Mouse (Mus musculus) thymus, postnatal 0 days (tissue): ENCODE results near the gene Spred2. TPM values are rescaled to one million over a fixed set of nuclear protein-coding genes. Genes with fewer than 3 reads are reported as not detected.
A peak's percentile ranks its signal among the peaks of the same experiment; 100 is the strongest.

Experiments
- DNase-seq: peaks from one replicate; pipeline ENCODE4 v3.0.0-alpha.2; 2015; ENCODE audit warnings: low spot score
- polyA plus RNA-seq: library from polyadenylated mRNA; unstranded; fragments of >200 nt; fragmentation: Nextera tagmentation; extraction: Ambion mirVana; gene quantifications from 2 replicates; pipeline ENCODE4 v1.2.1, GENCODE M21; 2015

The Spred2 gene
- polyA plus RNA-seq, 1 experiment from 2014 or later = 6.4 TPM

DNA sequence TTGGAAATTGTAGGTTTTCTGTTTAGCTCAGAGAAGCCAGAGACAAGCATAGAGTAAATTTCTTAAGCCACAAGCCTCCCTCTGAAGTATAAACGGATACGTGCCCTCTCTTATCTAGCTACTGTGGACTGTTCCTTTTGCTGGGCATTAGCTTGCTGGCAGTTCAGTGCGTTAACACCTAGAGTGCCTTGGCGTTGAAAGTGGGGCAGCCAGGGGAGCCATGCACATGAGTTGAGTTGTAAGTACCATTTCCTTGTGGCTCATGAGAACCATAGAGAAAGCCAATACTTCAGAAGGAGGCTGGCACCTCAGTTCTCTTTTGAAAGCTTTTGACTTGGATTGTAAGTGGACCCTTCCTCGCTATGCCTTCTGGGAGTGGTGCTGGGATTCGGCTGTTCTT lies 58.6 kb downstream of the Spred2 start:
- DNase-seq = no peak

DNA sequence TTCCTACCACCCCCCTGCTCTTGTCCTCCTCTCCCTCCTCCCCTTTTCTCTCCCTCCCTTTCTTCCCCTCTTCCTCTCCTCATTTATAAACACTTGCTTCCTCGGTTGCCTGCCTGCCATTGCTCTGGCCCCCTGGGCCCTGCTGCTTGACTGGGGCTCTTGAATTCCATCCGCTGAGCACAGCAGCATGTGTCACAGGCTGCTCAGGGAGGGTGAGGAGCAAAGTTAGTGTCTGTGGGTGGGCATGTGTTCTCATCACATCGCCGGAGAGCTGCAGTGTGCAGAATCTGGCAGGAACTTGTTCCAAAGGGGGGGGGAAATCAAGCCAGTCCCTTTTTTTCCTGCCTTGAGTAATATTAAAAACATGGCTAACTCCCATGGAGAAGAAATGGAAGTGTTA lies 59.1 kb downstream of the Spred2 start:
- DNase-seq = no peak

DNA sequence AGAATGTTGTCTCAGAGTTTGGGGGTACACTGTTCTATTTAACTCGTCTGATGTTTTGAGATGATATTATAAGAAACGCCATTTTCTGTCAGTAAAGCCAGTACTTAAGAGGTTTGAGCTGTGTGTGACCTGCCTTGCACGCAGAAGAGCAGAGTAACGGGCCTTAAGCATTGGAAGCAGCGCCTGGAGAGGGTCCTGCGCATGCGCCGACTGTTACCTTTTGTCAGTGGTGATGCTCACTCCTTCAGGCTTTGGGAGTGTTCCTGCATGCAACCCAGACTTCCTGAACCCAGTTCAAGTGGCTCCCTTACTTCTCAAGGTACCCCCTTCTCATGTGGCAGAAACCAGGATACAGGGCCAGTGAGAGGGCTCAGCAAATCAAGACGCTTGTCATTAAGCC lies 59.9 kb downstream of the Spred2 start:
- DNase-seq = no peak

DNA sequence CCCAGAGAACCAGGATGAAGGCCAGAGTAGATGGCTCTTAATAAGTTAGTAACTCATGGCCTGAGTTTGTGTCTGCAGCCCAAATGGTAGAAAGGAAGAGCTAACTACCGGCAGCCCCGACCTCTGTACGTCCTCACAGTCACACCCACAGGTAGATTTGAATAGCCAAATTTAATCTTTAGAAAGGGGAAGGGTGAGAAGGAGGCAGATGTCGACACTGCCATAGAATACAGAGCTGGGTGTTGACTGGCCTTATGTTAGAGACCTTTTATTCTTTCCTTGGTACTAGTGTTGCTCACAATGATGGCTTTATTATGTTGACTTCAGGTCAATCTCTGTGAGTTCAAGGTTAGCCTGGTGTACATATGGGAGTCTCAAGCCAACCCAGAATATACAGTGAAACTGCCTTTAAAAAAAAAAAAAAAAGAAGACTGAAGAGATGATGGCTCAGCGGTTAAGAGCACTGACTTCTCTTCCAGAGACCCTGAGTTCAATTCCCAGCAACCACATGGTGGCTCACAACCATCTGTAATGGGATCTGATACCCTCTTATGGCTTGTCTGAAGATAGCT lies 61.2 kb downstream of the Spred2 start:
- DNase-seq = no peak

DNA sequence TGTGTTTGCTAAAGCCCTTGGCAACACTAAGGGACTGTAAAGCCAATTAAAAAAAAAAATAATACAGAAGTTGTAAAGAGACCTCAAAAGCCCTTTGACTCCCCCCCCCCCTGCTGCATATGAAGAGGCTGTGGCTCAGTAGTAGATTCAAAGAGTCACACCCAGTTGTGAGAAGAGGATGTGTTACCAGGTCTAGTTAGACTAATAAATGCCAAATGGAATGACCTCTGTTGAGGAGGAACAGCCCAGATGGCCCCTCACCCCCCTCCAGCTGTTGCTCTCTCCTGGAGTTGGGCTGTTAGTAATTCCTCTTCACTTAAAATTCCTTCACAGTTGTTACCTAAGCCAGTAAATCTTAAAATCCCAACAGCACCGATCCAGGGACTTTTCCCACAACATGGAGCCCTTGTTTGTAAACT lies 62.3 kb downstream of the Spred2 start:
- DNase-seq = no peak

DNA sequence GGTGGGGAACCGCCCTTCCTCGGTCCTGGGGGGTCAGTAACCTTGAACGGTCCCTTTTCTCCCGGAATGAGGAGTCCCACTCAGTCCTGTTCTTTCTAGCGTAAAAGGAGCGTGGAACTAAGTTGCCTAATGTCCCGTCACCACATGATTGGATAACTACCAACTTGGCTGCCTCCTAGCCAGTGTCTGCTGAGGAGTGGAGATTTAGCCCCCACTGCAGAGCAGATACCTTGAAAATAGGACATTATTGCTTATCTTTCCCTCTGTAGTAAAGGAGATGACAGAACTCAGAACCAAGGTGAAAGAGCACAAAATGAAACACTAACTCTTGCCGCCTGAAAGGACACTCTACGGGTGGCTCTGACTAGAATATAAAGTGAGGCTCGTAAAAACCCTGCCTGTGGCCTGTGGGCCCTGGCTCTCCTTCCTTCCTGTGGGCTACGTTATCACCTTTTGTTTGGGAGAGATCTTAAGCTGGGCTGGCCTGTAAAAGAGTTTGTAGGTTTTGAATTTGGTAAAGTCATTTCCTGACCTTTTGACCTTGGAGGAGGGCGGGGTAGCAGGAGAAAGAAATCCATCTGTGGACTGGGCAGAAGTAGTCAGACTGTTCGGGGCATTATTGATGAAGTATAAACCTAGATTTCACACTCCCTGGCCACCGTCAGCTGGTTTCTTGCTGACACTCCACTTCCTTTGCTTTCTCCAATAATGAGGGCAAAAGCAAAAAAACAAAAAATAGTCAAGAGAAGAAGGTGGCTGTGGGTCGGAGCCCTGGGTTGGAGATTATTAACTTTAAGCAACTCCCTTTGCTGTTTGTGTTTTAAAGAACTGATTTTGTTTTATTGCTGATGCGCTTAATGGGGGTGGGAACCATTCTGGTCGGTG lies 62.9 kb downstream of the Spred2 start:
- DNase-seq = no peak

DNA sequence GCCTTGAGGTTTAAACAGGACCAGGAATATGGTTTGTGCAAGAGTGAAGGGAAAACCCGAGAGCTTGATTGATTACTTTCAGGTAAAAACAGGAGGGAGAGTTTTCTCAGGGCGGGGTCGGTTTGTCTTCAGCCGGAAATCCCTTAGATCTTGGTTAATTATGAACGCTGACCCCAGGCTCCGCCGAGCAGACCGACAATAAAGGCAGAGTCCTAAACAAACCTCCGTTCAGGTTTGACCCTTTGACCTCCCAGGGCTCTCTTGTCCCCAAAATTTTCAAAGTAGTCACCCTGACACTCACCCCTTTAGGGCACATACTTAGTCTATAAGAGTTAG lies 63.5 kb downstream of the Spred2 start:
- DNase-seq = no peak

DNA sequence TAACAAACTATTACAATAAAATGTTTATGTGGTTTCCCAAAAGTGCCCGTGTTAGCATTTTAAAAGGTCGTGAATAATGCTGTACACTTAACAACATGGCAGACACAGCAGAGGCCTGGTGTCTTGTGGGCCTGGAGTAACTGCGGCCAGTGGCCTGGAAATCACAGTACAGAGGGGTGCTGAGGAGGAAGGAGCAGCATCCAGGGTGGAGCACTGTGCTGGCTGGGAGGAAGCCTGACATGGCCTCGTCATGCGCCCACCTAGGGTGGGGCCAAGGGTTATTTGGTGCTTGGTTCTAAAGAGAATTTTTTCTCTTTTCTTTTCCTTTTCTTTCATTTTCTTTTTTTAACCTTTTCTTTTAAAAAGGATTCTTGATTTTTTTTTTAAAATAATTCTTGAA lies 64.0 kb downstream of the Spred2 start:
- no peak for DNase-seq

DNA sequence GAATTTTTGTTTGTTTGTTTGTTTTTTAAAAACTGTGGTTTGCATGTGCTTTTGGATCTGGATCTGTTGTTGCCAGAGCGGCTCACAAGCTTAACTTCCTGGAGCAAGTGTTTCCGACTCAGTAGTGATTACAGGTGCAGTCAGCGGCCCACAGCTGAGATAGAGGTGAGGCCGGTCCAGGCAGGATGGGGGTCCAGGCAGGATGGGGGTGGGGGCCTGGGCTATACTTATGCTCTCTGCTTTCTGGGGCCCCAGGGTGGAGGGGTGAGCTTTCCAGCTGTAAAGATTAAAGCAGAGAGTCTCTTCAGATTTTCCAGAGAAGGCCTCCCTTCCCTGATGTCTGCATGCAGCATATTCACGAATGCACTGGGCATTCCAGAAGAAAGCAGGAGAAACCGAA lies 64.5 kb downstream of the Spred2 start:
- peak; percentile 37 for DNase-seq

DNA sequence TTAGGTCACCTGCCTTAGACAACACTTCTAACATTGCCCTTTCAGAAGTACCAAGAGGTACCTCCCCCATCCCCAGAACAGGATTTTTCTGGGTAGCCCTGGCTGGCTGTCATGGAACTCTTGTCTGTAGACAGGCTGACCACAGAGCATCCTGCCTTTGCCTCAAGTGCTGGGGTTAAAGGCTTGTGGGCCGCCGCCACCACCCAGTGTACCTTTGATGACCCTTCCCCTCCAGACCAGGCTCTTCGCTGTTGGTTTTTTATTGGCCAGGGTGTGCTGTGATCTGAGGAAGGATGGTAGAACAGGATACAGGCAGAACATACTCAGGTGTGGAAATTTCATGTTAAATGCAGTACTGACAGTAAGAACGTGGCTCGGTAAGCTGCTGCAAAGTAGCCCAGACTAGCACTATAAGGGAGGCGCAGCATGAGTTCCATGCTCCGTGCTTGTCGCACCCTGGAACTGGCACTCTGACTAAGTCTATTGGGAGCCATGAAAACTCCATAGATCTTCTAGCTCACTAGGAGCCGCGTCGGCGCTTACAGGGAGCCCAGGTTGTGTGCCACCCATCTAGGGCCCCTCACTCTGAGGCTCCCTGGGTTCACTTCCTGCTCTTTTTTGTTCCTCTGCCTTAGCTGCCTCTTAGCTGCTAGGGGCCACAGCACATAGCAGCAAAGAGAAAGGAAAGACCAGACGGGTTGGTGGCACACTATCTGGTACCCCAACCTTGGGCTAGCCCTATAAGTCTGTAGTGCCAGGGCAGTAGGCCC lies 65.2 kb downstream of the Spred2 start:
- DNase-seq = peak; percentile 78

DNA sequence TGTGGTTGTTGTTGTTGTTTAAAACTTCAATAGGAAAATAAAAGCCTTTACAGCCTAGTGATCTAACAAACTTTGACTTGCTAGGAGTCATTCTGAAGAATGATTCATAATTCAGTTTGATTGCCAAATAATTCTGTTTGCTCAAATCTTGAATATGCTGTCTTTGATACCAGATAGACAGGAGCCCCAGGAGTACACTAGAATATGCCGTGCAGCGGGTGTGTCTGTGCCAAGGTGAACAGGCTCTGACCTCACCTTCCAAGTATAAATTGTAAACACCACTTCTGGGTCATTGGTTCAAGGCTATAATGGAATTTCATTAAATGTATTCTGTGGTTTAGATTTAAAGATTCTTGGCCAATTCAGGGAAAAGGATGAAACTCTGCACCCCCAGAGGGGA lies 66.6 kb downstream of the Spred2 start:
- DNase-seq = no peak

DNA sequence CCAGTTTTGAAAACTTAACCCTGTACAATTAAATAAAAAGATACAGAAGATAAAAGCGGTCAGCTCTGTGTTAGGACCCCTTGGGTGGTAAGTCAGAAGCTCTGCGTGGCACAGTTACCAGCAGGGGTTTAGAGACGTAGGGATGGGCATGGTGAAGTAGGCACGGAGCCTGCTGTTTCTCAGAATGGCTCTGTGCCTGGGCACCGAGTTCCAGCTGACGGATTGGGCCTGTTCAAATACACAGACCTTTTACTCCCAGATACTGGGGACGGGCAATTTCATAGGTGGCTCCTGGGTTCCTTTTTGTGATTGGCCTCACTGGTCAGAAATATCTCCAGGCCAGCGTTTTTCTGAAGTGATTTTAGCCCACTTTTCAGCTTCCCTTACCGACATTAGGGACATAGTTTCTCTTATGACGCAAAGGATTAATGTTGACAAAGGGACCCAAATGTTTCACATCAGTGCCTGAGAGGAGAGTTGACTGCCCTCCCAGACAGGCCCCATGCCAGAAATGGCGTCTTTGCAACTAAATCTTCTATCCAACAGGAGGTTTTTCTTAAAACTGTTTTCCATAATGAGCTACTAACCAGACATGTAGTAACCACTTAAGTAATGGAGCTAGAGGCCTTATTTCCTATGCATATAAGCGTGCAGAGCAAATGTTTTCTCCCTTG lies 67.3 kb downstream of the Spred2 start:
- DNase-seq = no peak

DNA sequence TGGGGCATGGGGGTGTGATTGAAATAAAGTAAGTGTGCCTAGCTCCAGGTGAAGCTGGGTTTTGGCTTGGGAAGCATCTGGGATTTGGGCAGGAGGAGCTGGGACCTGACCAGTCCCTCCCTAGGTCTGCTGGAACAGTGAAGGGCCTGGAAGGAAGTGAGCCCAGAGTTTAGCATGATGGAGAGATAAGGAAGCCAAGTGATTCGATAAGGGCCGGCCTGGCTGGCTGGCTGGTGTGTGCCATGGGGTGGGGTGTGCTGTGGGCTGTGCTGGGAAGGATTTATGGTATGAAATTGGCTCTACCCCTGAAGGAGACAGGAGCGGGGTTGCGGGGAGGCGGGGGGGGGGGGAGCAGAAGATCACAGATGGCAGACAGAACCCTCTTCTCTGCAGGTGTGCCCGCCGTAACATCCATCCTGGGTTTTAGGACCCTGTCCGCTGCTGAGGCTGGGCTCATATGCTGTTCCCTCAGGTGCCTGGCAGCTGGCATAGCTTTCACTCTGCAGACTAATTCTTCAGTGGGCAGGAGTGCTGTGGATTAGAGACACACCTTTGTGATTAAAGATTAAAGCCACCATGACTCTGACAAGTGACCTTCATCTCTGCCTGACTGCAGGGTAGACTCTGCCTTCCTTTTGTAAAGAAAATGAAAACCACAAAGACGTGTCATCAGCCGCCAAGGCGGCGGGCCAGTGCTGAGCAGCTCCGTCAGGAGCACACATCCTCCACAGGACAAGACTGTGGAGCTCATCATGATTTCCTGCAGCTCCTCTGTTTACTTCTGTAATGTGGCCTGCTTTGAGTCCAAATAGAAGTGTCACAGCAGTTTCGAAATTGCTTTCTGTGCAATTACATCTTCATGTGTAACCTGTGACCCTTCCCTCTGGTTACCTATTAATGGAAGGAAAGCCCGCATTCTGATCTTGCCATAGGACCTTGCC lies 68.4 kb downstream of the Spred2 start:
- peak; percentile 69 for DNase-seq

DNA sequence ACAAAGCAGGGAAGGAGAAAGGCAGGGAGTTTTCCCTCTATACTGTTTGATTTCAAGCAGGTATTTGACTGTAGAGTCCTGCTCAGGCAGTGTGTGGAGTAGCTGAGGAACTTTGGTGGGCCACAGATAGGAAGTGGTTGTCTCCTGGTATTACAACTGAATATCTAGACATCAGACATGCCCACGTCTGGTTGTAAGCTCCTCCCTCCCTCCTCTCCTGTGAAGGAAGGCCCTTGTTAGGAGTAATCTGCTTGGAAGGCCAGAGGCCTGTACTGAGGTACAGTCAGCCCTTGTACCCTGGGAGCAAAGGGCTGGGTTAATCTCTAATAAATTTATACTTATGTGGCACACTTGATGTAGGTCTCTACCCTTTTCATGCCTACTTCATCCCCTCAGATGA lies 69.6 kb downstream of the Spred2 start:
- peak; percentile 45 for DNase-seq

DNA sequence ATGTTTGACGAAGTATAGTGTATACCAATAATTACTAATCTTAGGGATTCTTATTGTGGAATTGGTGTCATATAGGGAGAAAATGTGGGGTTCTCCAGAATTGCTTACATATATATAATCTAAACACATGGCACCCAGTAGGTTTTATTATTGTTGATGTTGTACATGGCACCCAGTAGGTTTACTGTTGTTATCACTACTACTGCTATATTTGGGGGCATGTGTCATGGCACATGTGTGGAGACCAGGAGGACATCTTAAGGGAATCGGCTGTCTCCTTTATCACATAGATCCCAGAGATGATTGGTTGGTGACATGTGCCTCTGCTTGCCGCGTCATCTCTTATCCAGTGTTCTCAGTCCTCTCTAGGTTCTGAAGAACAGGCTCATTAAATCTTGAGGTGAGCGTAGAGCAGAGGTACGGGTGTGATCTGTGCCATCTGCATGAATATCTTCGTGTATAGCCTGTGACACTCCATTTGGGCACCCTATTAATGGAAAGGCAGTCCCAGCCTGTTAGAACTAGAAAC lies 70.2 kb downstream of the Spred2 start:
- DNase-seq = no peak

DNA sequence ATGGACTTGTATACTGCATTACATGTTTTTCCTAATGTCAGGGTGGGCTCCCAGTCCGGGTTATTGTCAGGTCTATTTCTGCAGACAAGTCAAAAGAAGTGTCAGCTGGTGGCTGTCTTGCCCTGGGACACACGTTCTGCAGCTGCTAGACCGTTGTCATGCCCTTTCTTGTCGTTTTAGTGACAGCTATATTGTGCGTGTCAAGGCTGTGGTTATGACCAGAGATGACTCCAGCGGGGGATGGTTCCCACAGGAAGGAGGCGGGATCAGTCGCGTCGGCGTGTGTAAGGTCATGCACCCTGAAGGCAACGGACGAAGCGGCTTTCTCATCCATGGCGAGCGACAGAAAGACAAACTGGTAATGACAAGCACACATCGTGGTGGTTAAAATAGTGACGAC lies 73.8 kb downstream of the Spred2 start:
- peak; percentile 54 for DNase-seq

DNA sequence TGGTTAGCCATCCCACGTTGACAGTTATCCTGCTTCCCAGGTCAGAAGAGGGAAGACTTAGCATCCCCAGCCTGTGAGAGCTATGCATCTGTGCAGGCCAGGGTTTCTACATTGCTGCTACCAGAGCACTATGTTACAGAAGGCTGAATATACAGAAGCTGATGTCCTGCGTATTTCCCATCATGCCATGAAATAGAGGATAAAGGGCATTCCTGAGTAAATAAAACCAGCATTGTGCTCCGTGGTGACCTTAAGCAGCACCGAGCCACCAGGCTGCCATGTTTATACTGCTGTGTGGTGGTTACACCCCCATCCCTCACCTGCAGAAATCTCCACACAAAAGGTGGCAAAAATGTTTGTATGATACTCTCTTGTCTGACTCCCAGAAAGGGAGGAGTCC lies 78.7 kb downstream of the Spred2 start:
- no peak for DNase-seq

DNA sequence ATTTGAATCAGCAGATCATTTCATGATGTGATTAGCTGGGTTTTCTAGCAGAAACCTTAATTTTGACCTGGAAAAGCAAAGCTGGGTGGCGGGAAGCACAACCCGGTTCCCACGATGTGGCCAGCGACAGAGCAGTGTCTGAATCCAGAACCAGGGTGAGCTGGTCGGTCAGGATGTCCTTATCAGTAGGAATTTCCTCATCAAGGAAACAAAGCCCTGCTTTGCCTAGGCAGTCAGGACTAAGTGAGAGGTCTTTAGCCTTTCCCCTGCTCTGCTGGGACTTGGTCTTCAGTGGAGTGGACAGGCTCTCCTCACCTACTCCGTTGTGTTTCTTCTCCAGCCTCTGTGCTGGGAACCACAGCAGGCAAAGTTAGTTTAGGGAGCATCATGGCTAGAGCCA lies 83.5 kb downstream of the Spred2 start:
- no peak for DNase-seq

DNA sequence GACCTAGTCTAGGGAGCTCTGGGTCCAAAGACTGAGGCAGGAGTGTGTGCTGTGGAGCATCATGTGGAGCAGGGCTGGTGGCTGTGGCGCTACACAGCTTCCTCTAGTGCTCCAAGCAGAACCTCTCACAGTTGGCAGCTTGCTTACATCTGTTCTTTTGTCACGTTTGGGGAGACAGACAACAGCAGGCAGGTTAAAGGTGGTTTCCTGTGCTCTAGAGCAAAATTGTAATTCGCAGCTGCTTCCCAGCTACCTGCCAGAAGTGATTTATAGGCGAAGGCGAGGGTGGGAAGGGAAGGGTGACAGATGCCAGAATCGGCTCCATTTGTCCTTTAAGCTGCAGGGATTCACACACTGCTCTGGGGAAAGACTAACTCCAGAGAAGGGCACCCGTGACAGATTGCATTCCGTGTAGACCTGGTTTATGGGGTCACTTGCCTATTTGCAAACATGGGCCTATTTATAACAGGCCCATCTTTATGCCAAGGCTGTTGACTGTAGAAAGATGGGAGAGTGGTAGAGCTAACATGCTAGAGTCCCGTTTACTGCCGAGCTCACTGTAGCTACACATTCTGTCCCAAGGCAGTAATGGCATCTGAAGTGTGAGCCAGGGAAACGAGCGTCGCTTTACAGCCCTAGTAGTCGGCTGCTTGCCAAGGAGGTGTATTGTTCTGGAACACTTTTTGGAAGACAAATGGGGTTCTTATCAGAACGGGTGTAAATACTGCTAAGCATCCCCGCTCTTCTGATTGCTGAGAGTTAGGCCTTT lies 87.2 kb downstream of the Spred2 start:
- no peak for DNase-seq

DNA sequence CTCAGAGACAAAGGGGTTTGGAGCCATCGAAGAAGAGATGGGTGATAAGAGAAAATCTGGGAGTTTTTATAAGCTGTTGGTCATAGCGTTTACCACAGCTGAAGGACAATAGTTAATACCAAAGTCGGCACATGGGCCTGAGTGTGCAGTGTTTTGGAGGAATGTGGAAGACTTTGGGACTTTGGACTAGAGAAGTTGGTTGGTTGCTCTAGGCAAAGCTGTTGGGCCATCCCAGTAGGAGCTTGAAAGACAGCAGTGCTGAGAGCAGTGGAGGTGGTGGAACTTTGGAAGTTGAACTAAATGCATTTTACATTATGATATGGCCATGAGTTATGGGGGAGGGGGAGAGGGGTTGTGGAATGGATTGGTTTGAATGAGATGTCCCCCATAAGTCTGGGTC lies 89.2 kb downstream of the Spred2 start:
- DNase-seq = no peak
